Mouse (Mus musculus): ENCODE measurements around the gene Eef2k. TPM values are rescaled to one million over a fixed set of nuclear protein-coding genes. Genes with fewer than 3 reads are reported as not detected.
A peak's percentile ranks its signal among the peaks of the same experiment; 100 is the strongest.

The Eef2k gene
- total and polyA plus RNA-seq, 2 experiments from 2014 or later: 31.1 to 42.0 TPM

DNA sequence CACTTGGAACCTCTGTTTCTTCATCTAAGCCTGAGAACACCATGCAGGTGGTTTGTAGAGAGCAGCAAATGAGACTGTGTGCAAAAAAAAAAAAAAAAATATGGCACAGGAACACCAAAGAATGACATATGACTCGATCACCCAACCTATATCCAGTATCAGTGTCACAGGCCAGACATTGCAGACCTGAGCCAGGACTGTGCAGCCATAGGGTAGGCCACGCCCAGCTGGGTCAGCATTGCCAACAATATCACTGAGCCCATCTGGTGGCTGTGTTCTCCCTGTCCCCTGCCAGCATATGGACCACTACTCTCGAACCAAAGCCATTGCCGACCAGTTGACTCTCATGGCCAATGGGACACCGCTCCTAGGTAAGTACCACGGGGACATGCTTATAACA lies 25.1 kb upstream of the Eef2k start:
- H3K4me1 ChIP-seq (ENCODE audit: insufficient read depth, low read length): no peaks in the 10 kb centered on the region
- H3K36me3 ChIP-seq (ENCODE audit: insufficient read depth, low read length): no peaks in the 10 kb centered on the region
- no peak for ATAC-seq (ENCODE audit: low FRiP score)
- 90% methylated on average over 6 of the region's 6 CpGs for WGBS
- no peak overlapping the region for H3K4me3 ChIP-seq (ENCODE audit: low read depth, low read length)
- no peak overlapping the region; the same call in 1 of the 2 replicates for H3K27ac ChIP-seq (ENCODE audit: low read depth, low read length)
- no peaks in the 10 kb centered on the region for H3K27me3 ChIP-seq (ENCODE audit: insufficient read depth, low read length)
- H3K4me2 ChIP-seq (ENCODE audit: low read depth, low read length, poor library complexity, severe bottlenecking): no peak overlapping the region
- no peak overlapping the region for H3K9ac ChIP-seq (replicated peaks; ENCODE audit: low read length, poor library complexity, severe bottlenecking)
- DNase-seq (ENCODE audit: low spot score): no peak
- no peak for TF ChIP-seq CTCF (IDR thresholded peaks at IDR 0.05)
- H3K9me3 ChIP-seq (ENCODE audit: low read length): no peaks in the 10 kb centered on the region

DNA sequence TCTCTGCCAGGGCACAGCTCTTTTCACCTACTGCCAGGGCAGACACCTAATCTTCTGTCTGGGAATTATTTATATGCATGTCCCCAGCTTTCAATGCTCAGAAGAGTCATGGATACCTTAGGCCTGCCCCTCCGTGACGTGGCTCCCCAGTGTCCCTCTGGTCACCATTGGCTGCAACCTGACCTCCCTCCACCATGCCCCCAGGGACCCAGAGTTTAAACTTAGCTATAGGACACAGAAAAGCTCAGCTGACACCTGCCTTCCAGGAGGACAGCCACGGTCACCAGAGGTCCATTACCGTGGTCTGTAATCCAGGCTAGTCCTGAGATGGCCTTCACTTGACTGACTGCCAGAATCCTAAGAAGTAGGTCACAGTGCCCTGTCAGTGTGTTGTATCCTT lies 23.2 kb upstream of the Eef2k start:
- no peak for TF ChIP-seq CTCF (IDR thresholded peaks at IDR 0.05)
- WGBS: 89% methylated on average over 4 of the region's 4 CpGs
- H3K9ac ChIP-seq (replicated peaks; ENCODE audit: low read length, poor library complexity, severe bottlenecking): no peak overlapping the region

DNA sequence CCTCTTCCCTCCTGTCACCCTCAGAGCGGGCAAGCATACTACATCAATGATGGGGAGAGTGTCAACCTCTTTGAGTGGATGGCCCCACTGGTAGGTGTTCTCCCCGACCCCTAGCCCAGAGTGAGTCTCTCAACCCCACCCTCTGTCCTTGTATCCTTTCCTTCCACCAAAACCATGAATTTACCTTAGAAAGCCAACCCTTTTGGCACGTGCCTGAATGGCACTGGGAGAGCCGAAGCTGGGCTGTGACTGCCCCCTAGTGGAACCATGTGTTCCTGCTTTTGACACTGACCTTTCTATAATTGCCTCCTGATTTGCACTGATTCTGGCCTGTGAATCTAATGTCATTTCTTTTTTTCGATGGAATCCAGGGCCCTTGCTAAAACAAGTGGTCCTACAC lies 19.4 kb upstream of the Eef2k start:
- TF ChIP-seq CTCF (IDR thresholded peaks at IDR 0.05): peak; percentile 95
- ATAC-seq (ENCODE audit: low FRiP score): peak; percentile 31; the same call in 1 of the 2 replicates

More for the DNA sequence above, 23.2 kb upstream of the Eef2k start:
- Histone ChIP-seq H3K9me3 (ENCODE audit: low read length) (no peaks in the 10 kb centered on the region), H3K27me3 (ENCODE audit: insufficient read depth, low read length) (no peaks in the 10 kb centered on the region), H3K4me3 (ENCODE audit: low read depth, low read length) (no peak overlapping the region), H3K36me3 (ENCODE audit: insufficient read depth, low read length) (no peaks in the 10 kb centered on the region), H3K4me2 (ENCODE audit: low read depth, low read length, poor library complexity, severe bottlenecking) (no peak overlapping the region), H3K27ac (ENCODE audit: low read depth, low read length) (no peak overlapping the region), H3K4me1 (ENCODE audit: insufficient read depth, low read length) (no peaks in the 10 kb centered on the region)
- no peak for ATAC-seq (ENCODE audit: low FRiP score)
- no peak for DNase-seq (ENCODE audit: low spot score)

DNA sequence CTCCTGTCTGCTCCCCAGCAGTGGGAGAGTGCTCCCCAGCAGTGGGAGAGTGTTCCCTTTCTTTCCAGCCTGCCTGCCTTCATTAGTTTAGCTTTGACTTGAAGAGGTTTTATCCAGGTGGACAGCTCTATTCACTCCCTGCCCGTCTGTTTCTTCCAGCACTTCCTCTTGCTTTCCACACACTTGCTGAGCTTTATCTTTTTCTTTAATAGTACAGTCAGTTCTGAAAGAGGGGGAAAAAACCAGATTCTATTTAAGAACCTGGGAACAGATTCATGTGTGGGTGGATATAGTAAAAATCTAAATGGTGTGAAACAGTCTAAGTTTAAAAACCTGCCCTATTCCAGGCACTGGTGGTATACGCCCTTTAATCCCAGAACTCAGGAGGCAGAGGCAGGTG lies 17.5 kb upstream of the Eef2k start:
- DNase-seq (ENCODE audit: low spot score) (no peak), ATAC-seq (ENCODE audit: low FRiP score) (no peak)
- TF ChIP-seq CTCF (IDR thresholded peaks at IDR 0.05): no peak
- Histone ChIP-seq H3K9me3 (ENCODE audit: low read length) (no peaks in the 10 kb centered on the region), H3K4me1 (ENCODE audit: insufficient read depth, low read length) (peaks cover 3% of the 10 kb centered on the region; the same call in 1 of the 2 replicates), H3K27me3 (ENCODE audit: insufficient read depth, low read length) (no peaks in the 10 kb centered on the region), H3K36me3 (ENCODE audit: insufficient read depth, low read length) (no peaks in the 10 kb centered on the region), H3K27ac (ENCODE audit: low read depth, low read length) (no peak overlapping the region), H3K4me2 (ENCODE audit: low read depth, low read length, poor library complexity, severe bottlenecking) (no peak overlapping the region), H3K4me3 (ENCODE audit: low read depth, low read length) (no peak overlapping the region), H3K9ac (replicated peaks; ENCODE audit: low read length, poor library complexity, severe bottlenecking) (no peak overlapping the region)
- 54% methylated on average over 2 of the region's 2 CpGs for WGBS

More for the DNA sequence above, 19.4 kb upstream of the Eef2k start:
- DNase-seq (ENCODE audit: low spot score): peak; percentile 85
- 30% methylated on average over 5 of the region's 5 CpGs for WGBS
- no peaks in the 10 kb centered on the region for H3K36me3 ChIP-seq (ENCODE audit: insufficient read depth, low read length)
- no peak overlapping the region for H3K4me2 ChIP-seq (ENCODE audit: low read depth, low read length, poor library complexity, severe bottlenecking)
- no peak overlapping the region for H3K4me3 ChIP-seq (ENCODE audit: low read depth, low read length)
- no peaks in the 10 kb centered on the region for H3K4me1 ChIP-seq (ENCODE audit: insufficient read depth, low read length)
- H3K9me3 ChIP-seq (ENCODE audit: low read length): no peaks in the 10 kb centered on the region
- no peaks in the 10 kb centered on the region for H3K27me3 ChIP-seq (ENCODE audit: insufficient read depth, low read length)
- H3K27ac ChIP-seq (ENCODE audit: low read depth, low read length): no peak overlapping the region
- H3K9ac ChIP-seq (replicated peaks; ENCODE audit: low read length, poor library complexity, severe bottlenecking): no peak overlapping the region

DNA sequence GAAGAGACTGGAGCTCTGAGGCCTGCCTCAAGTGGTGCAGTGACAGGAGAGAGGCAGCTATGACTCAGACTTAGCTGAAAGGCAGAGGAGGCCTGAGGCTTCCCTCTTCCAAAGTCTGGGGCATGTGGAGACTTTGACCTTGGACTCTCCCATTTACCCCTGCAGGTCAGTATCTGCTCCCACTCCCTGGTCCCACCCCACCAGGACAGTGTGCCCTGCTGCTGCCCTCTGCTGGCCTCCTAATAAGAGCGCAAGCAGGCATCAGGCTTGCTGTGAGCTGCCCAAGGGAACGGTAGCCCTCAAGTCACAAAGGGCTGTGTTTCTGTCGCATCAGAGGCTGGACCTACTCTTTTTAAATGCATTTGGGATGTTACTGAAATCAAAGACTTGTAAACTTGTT lies 16.2 kb upstream of the Eef2k start:
- DNase-seq (ENCODE audit: low spot score) (no peak), ATAC-seq (ENCODE audit: low FRiP score) (no peak)
- Histone ChIP-seq H3K27ac (ENCODE audit: low read depth, low read length) (no peak overlapping the region), H3K9ac (replicated peaks; ENCODE audit: low read length, poor library complexity, severe bottlenecking) (no peak overlapping the region), H3K9me3 (ENCODE audit: low read length) (no peaks in the 10 kb centered on the region), H3K36me3 (ENCODE audit: insufficient read depth, low read length) (no peaks in the 10 kb centered on the region), H3K4me3 (ENCODE audit: low read depth, low read length) (no peak overlapping the region), H3K27me3 (ENCODE audit: insufficient read depth, low read length) (no peaks in the 10 kb centered on the region), H3K4me1 (ENCODE audit: insufficient read depth, low read length) (peaks cover 6% of the 10 kb centered on the region; the same call in 1 of the 2 replicates), H3K4me2 (ENCODE audit: low read depth, low read length, poor library complexity, severe bottlenecking) (no peak overlapping the region)
- peak; percentile 71 for TF ChIP-seq CTCF (IDR thresholded peaks at IDR 0.05)
- 23% methylated on average over 3 of the region's 3 CpGs for WGBS

DNA sequence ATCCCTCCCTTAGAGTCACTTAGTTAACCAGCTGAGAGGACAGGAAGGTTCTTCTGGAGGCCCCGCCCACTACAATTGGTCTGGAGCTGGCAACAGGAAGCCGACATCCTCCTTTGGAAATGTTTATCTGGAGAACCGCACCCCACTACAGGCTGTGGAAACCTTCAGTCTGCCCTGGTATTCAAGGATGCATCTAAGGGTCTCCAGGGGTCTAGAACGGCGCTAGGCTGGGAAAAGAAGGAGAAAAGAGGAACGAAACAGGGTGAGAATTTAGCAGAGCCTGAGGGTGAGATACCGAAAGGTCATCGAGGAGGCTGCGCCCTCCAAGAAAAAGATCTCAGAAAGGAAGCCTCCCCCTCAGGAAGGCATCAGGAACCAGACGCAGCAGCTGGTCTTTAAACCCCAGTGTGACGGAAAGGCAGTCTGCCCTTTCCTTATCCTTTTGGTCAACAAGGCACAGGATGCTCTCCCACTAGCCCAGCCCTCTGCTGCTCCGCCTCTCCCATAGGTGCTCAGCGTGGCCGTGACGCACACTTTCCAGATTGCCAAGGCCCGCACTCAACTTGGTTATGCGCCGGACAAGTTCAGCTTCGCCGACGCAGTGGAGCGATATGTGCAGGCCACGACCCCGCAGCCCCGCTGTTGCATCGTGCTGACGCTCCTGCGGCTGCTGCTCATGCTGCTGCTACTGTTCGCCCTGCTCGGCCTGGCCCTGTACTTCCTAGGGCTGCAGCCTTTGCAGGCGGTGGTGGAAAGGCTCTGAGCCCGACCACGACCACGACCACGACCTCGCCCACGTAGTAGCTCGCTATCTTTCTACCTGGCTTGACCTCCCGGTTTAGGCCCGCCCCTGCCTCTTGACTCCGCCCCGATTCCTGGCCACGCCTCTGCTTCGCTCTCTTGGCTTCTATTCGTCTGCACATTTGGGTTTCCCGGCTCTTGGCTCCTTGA lies 11.9 kb upstream of the Eef2k start:
- WGBS: 1% methylated on average over 46 of the region's 46 CpGs
- peak overlapping the region; percentile 67 for H3K27ac ChIP-seq (ENCODE audit: low read depth, low read length)
- H3K4me1 ChIP-seq (ENCODE audit: insufficient read depth, low read length): peaks cover 6% of the 10 kb centered on the region; the same call in 1 of the 2 replicates
- DNase-seq (ENCODE audit: low spot score) (peak; percentile 55), ATAC-seq (ENCODE audit: low FRiP score) (peak; percentile 21; the same call in 1 of the 2 replicates)
- H3K4me2 ChIP-seq (ENCODE audit: low read depth, low read length, poor library complexity, severe bottlenecking): peak overlapping the region; percentile 91
- peak overlapping the region; percentile 60 for H3K9ac ChIP-seq (replicated peaks; ENCODE audit: low read length, poor library complexity, severe bottlenecking)
- TF ChIP-seq CTCF (IDR thresholded peaks at IDR 0.05): no peak
- H3K27me3 ChIP-seq (ENCODE audit: insufficient read depth, low read length): no peaks in the 10 kb centered on the region
- H3K9me3 ChIP-seq (ENCODE audit: low read length): no peaks in the 10 kb centered on the region
- peak overlapping the region; percentile 54 for H3K4me3 ChIP-seq (ENCODE audit: low read depth, low read length)
- no peaks in the 10 kb centered on the region for H3K36me3 ChIP-seq (ENCODE audit: insufficient read depth, low read length)
